Mouse (Mus musculus) forebrain, postnatal 0 days (tissue): ENCODE data around the gene Lpp. TPM values are rescaled to one million over a fixed set of nuclear protein-coding genes. Genes with fewer than 3 reads are reported as not detected.
A peak's percentile ranks its signal among the peaks of the same experiment; 100 is the strongest.

ENCODE experiments used
- ATAC-seq: fragments of 200-750 bp; cut with Nextera tagmentation; 2 replicates; pipeline ENCODE4 v1.8.0; 2017; ENCODE audit warnings: mild to moderate bottlenecking, moderate library complexity
- DNase-seq: peaks from one replicate; pipeline ENCODE4 v3.0.0-alpha.2; 2015
- H3K27ac ChIP-seq: fragments of 300-500 bp; sonication (generic); 2 replicates; pipeline ENCODE4 v1.5.1; 2014; ENCODE audit warnings: low read depth, mild to moderate bottlenecking, antibody characterized with exemption, low read length, moderate library complexity, mixed read lengths
- H3K27me3 ChIP-seq: fragments of 300-500 bp; sonication (generic); 2 replicates; pipeline ENCODE4 v1.6.1; 2014; ENCODE audit warnings: mild to moderate bottlenecking, low read length, mixed read lengths; ENCODE audit not compliant: insufficient read depth
- H3K36me3 ChIP-seq: fragments of 300-500 bp; sonication (generic); 2 replicates; pipeline ENCODE4 v1.6.1; 2014; ENCODE audit warnings: mild to moderate bottlenecking, moderate library complexity; ENCODE audit not compliant: insufficient read depth
- H3K4me1 ChIP-seq: fragments of 300-500 bp; sonication (generic); 2 replicates; pipeline ENCODE4 v1.6.1; 2014; ENCODE audit warnings: antibody characterized with exemption; ENCODE audit not compliant: insufficient read depth
- H3K4me2 ChIP-seq: fragments of 300-500 bp; sonication (generic); 2 replicates; pipeline ENCODE4 v1.6.1; 2014; ENCODE audit warnings: low read depth, mild to moderate bottlenecking, moderate library complexity
- H3K4me3 ChIP-seq: fragments of 300-500 bp; sonication (generic); 2 replicates; pipeline ENCODE4 v1.5.1; 2014; ENCODE audit warnings: low read depth, low read length, mixed read lengths
- H3K9ac ChIP-seq: fragments of 300-500 bp; sonication (generic); 2 replicates; pipeline ENCODE4 v1.6.1; 2014; ENCODE audit warnings: mild to moderate bottlenecking
- H3K9me3 ChIP-seq: fragments of 300-500 bp; sonication (generic); 2 replicates; pipeline ENCODE4 v1.6.1; 2016; ENCODE audit warnings: low read length
- CTCF ChIP-seq: sonication (generic); IDR thresholded peaks from 2 replicates; pipeline ENCODE4 v1.5.1; 2016; ENCODE audit warnings: antibody characterized with exemption, control low read depth, low read depth
- WGBS: fragments of 180-500 bp; shearing (Covaris S2); extraction: QIAGEN DNeasy Blood & Tissue Kit; methylation state at CpG from one replicate; pipeline ENCODE4 v1.1.7; 2014; 5-methylcytosine and 5-hydroxymethylcytosine counted together
- polyA plus RNA-seq: library from polyadenylated mRNA; unstranded; fragments of >200 nt; fragmentation: Nextera tagmentation; extraction: Ambion mirVana; gene quantifications from 2 replicates; pipeline ENCODE4 v1.2.1, GENCODE M21; 2015
- total RNA-seq: library from RNA; depleted of rRNA; stranded (reverse); fragments of >200 nt; gene quantifications from 2 replicates; pipeline ENCODE4 v1.2.3, GENCODE M21; 2014

The Lpp gene
- total and polyA plus RNA-seq, 2 experiments from 2014 or later = 6.2 to 9.4 TPM

- Histone ChIP-seq H3K9ac (no peak overlapping the region), H3K9me3 (no peaks in the 10 kb centered on the region), H3K27ac (peak overlapping the region; percentile 35; the same call in 1 of the 2 replicates), H3K4me1 (peaks cover 2% of the 10 kb centered on the region), H3K4me3 (no peak overlapping the region), H3K36me3 (no peaks in the 10 kb centered on the region), H3K27me3 (no peaks in the 10 kb centered on the region), H3K4me2 (no peak overlapping the region)
- ATAC-seq (peak; percentile 61), DNase-seq (no peak)
- no peak for TF ChIP-seq CTCF
- 42% methylated on average over 7 of the region's 7 CpGs for WGBS
Measured at GRCm38 (mm10) chr16:24955054-24955453, 561.7 kb downstream of the Lpp start.

- H3K27ac ChIP-seq = no peak overlapping the region
- no peaks in the 10 kb centered on the region for H3K36me3 ChIP-seq
- no peaks in the 10 kb centered on the region for H3K9me3 ChIP-seq
- H3K4me3 ChIP-seq = no peak overlapping the region
- ATAC-seq (no peak), DNase-seq (no peak)
- TF ChIP-seq CTCF = no peak
- H3K4me2 ChIP-seq = no peak overlapping the region
- H3K27me3 ChIP-seq = no peaks in the 10 kb centered on the region
- no peaks in the 10 kb centered on the region for H3K4me1 ChIP-seq
- 89% methylated on average over 1 of the region's 1 CpGs for WGBS
- H3K9ac ChIP-seq = no peak overlapping the region
Measured at GRCm38 (mm10) chr16:24958661-24959060, 565.4 kb downstream of the Lpp start.

- no peak for TF ChIP-seq CTCF
- Histone ChIP-seq H3K36me3 (no peaks in the 10 kb centered on the region), H3K4me1 (no peaks in the 10 kb centered on the region), H3K27me3 (no peaks in the 10 kb centered on the region), H3K4me3 (no peak overlapping the region), H3K27ac (no peak overlapping the region), H3K9ac (no peak overlapping the region), H3K9me3 (no peaks in the 10 kb centered on the region), H3K4me2 (no peak overlapping the region)
- peak; percentile 32; the same call in 1 of the 2 replicates for ATAC-seq
- 58% methylated on average over 10 of the region's 10 CpGs for WGBS
- no peak for DNase-seq
Measured at GRCm38 (mm10) chr16:24960901-24961806, 567.8 kb downstream of the Lpp start.

GRCm38 (mm10) chr16:24964311-24964710 is 571.0 kb downstream of the Lpp start:
- Histone ChIP-seq H3K27ac (no peak overlapping the region), H3K9me3 (no peaks in the 10 kb centered on the region), H3K36me3 (no peaks in the 10 kb centered on the region), H3K4me3 (no peak overlapping the region), H3K9ac (no peak overlapping the region), H3K4me2 (no peak overlapping the region), H3K4me1 (no peaks in the 10 kb centered on the region), H3K27me3 (no peaks in the 10 kb centered on the region)
- DNase-seq = no peak
- ATAC-seq = no peak
- no peak for TF ChIP-seq CTCF
- WGBS = 83% methylated on average over 1 of the region's 1 CpGs

- H3K27me3 ChIP-seq = no peaks in the 10 kb centered on the region
- WGBS = 68% methylated on average over 4 of the region's 4 CpGs
- H3K36me3 ChIP-seq = no peaks in the 10 kb centered on the region
- no peak for TF ChIP-seq CTCF
- no peak overlapping the region for H3K27ac ChIP-seq
- no peaks in the 10 kb centered on the region for H3K4me1 ChIP-seq
- H3K4me3 ChIP-seq = no peak overlapping the region
- DNase-seq (no peak), ATAC-seq (no peak)
- no peak overlapping the region for H3K4me2 ChIP-seq
- no peak overlapping the region for H3K9ac ChIP-seq
- no peaks in the 10 kb centered on the region for H3K9me3 ChIP-seq
Measured at GRCm38 (mm10) chr16:24965091-24965490, 571.8 kb downstream of the Lpp start.

- H3K36me3 ChIP-seq = no peaks in the 10 kb centered on the region
- no peaks in the 10 kb centered on the region for H3K9me3 ChIP-seq
- DNase-seq (no peak), ATAC-seq (no peak)
- no peaks in the 10 kb centered on the region for H3K4me1 ChIP-seq
- no peak overlapping the region for H3K4me3 ChIP-seq
- no peaks in the 10 kb centered on the region for H3K27me3 ChIP-seq
- 77% methylated on average over 9 of the region's 9 CpGs for WGBS
- H3K27ac ChIP-seq = no peak overlapping the region
- H3K9ac ChIP-seq = no peak overlapping the region
- TF ChIP-seq CTCF = no peak
- H3K4me2 ChIP-seq = no peak overlapping the region
Measured at GRCm38 (mm10) chr16:24966460-24966859, 573.2 kb downstream of the Lpp start.

- Histone ChIP-seq H3K4me3 (no peak overlapping the region), H3K9ac (no peak overlapping the region; the same call in 1 of the 2 replicates), H3K4me1 (peaks cover 8% of the 10 kb centered on the region; the same call in 1 of the 2 replicates), H3K9me3 (no peaks in the 10 kb centered on the region), H3K4me2 (peak overlapping the region; percentile 15; the same call in 1 of the 2 replicates), H3K27ac (no peak overlapping the region; the same call in 1 of the 2 replicates), H3K27me3 (no peaks in the 10 kb centered on the region), H3K36me3 (no peaks in the 10 kb centered on the region)
- DNase-seq (peak; percentile 69), ATAC-seq (peak; percentile 87)
- 22% methylated on average over 5 of the region's 5 CpGs for WGBS
- TF ChIP-seq CTCF = no peak
Measured at GRCm38 (mm10) chr16:24973009-24973631, 579.8 kb downstream of the Lpp start.
